Mouse (Mus musculus) adrenal gland, adult 8-10 months (tissue): Measurements from ENCODE around the gene Coro6. TPM values are rescaled to one million over a fixed set of nuclear protein-coding genes. Genes with fewer than 3 reads are reported as not detected.

ENCODE experiments used
- DNase-seq: peaks from one replicate; pipeline ENCODE4 v3.0.0; 2022
- total RNA-seq, 4 experiments: library from RNA; stranded (reverse); gene quantifications; 2 replicates each; pipeline ENCODE4 v1.2.4; 2022

Coro6 gene
- total RNA-seq: 1 to 10 TPM in 3 of 4 experiments, under 1 TPM in 1; 0.73 to 6.4 (median 3.8) TPM

DNA sequence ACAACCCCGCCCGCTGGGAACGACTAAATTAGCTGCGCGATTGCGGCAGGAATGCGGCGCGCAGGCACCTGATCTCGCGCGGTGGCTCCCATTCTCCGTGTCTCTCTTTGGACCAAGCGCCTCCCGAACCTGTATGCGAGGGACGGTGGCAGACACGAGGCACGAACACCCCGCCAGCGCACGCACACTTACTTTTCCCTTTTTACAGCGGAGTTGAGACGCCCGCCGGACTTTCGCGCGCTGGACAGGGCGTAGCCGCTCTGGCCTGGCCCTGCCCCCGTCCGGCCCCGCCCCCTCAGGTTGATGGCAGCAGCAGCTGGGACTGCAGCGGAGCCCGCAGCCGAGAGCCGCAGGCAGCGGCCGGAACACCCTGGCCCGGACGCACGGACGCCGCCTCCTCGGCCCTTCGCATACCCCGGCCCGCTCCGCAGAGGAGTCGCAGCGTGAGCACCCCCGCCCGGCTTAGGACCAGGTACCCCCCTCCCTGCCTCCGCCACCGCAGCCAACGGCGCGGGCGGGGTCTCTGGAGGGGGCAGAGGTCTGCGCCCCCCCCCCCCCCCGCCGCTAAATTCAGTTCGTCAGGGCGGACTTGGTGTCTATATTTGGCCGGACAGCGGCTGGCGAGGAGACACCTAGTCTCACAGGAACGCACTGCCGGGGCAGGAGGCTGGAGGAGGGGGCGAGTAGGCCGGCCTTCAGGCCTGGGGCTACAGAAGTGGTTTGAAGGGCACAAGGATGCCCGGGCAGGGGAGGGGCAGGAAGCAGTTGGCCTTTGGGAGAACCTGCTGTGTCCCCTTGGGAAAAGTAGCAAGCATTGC lies at the start of gene Coro6:
Gene Coro6 (plus strand): TSS at position 129 of the 818 bp plus-strand sequence.
- peak; percentile 41 for DNase-seq

DNA sequence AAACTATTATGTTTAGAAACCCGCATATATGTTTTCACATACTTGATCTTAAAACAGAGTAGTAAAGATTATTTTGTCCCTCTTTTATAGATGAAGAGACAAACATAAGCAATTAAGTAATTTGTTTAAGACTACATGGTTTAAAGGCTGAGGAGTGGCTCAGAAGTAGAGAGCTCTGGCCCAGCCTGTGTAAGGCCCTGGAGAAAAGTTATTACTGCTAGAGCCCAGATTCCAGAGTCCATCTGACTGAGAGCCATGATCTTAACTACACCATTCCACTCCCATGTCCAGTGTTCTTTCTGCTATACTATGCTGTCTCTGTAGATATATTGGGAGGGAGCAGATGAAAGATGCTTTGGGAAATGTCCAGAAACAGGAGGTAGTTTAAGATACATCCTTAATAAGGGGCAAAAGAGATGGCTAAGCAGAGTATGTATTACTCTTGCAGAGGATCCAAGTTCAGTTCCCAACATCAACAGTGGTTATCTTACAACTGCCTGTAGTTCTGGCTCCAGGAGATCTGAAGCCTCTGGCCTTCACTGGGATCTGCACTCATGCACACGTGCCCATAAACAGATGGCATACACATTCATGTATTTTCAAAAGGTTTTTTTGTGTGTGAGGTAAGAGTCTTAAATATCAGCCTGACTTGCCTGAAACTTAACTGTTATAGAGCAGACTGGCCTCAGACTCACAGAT lies 47.9 kb upstream of the Coro6 start:
- no peak for DNase-seq

DNA sequence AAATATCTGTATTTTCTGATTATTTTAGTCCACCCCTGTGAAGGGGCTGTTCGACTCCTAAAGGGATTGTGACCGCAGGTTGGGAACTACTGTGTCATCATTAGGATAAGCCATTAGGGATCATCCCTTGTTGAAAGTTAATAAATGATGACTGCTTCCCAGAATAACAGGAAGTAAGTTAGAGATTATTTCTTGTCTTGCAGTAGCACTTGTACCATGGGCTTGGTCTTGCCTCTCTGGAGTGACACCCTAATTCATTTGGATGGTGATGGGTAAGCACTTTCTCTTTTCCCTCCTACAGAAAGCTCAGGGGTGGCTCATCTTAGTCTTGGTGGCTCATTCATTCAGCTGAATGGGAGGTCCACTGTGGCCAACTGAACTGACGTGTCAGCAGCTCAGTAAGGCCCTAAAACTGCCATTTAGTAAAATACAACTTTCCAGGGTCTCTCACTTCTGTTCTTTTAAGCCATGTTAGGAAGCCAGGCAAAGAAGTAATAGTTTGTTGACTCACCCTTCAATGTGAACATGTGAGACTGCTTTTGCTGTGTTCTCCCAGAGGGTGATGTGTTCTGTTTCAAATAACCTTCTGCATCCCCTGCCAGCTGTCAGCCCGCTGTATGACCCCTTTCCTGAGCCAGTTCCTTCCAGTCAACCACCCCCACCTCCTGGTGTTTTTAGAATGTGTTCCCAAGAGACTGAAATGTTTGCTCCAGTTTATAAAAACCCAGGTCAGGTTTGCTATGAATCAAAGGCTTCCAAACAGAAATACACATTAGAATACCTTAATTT lies 45.8 kb upstream of the Coro6 start:
- DNase-seq: no peak

DNA sequence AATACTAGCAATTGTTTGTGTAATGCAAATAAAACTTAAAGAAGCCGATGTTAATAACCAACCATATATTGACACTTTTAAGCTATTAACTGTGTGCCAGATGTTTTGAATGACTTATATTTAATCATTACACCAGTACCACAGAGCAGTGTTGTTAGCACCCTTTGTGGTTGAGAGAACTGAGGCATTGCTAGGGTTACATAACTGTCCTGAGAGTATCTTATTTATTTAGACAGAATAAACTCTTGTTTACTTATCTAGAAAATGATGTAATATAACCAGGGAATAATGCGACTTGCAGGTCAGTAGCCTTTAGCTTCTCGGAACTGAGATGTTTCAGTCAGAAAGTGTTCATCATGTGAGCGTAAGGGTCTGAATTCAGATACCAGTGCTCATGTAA lies 44.2 kb upstream of the Coro6 start:
- DNase-seq: no peak

DNA sequence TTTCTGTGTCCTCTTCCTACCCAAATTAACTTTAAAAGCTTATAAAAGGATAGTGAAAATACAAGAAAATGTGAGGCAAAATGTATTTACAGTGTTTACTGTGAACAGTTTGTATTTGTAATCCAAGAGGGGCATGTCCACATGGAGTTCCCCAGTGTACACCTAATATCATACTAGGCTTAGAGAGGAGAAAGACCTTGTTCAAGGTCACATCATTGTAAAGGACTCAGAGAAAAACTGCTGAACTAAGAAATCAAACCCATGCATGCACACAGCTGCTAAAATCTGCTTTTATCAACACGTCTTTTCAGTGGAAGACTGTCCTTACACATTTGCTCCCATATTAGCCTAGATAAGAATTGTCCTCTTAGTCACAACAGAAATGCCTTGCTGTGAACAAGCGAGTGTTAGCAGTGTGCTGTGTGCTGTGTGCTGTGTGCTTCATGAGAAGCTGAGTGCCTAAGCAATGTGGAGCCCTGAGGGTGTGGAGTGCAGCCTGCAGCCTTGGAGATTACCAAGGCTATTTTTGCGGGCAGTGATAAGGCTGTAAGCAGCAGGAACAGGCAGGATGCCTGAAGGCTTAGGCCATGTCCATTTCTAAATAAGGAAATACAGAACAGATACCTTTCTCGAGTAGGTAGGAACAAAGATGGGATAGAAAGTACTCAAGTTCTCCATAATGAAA lies 38.9 kb upstream of the Coro6 start:
- peak; percentile 28 for DNase-seq

DNA sequence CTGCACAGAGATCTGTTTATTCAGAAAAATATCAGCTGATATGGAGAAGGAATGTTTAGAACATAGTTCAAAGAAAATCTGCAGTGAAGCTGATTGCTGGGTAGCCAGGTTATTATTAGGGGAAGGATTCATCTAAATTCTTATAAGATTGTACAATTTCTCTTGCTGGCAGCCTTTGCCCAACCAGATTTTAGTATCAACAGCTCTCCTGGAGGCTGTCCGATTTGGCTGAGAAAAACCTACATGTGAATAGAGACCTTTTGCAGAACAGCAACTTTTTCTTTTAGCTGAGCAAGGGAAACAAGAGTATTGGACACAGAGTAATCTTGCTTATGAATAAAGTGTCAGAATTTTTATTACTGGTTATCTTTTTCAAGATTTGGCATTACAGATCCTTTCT lies 33.8 kb upstream of the Coro6 start:
- DNase-seq: no peak

DNA sequence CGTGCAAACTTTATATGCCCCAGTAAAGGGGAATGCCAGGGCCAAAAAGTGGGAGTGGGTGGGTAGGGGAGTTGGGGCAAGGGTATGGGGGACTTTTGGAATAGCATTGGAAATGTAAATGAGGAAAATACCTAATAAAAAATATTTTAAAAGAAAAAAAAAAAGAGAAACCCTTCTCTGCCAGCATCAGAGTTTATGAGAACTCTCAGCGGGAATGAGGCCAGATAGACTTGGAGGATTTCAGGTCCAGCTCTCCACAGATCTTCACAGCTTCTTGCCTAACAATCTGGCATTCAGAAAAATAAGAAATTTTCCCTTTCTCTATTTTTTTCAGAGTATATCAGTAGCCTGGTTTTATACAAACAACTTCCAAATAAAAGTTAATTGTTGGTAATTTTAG lies 25.2 kb upstream of the Coro6 start:
- no peak for DNase-seq

DNA sequence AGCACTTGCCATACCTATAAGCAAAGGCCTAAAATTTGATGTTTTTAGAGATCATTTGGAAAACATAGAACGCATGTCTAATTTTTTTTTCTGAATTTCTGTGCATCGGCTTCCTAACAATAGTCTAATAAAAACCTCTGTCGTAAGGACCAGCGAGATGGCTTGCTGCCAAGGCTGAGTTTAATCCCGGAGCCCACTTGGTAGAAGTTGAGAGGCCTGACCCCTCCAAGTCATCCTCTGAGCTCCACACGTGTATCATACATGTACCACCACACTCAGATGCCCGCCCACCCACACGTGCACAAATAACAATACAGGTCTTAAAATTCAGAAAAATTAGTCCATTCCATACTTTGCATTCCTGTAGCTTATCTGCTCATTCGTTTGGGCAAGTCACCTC lies 22.1 kb upstream of the Coro6 start:
- no peak for DNase-seq

DNA sequence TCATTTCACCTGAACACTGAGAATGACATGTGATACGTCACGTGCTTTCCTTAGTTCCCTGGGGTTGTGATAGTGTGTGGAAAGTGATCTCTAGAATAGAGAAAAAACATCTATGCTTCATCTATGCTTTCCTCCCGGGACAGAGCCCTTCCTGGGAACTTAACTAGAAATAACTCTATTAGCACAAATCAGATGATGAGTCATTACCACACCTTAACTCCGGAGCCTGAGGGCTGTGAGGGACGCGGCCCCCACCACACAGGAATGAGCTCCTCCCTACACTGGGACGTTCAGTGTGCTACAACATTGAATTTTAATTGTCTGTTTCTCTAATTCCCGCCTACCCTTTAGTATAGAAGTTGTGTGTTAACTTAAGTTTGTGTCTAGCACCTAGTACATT lies 21.2 kb upstream of the Coro6 start:
- DNase-seq: no peak

DNA sequence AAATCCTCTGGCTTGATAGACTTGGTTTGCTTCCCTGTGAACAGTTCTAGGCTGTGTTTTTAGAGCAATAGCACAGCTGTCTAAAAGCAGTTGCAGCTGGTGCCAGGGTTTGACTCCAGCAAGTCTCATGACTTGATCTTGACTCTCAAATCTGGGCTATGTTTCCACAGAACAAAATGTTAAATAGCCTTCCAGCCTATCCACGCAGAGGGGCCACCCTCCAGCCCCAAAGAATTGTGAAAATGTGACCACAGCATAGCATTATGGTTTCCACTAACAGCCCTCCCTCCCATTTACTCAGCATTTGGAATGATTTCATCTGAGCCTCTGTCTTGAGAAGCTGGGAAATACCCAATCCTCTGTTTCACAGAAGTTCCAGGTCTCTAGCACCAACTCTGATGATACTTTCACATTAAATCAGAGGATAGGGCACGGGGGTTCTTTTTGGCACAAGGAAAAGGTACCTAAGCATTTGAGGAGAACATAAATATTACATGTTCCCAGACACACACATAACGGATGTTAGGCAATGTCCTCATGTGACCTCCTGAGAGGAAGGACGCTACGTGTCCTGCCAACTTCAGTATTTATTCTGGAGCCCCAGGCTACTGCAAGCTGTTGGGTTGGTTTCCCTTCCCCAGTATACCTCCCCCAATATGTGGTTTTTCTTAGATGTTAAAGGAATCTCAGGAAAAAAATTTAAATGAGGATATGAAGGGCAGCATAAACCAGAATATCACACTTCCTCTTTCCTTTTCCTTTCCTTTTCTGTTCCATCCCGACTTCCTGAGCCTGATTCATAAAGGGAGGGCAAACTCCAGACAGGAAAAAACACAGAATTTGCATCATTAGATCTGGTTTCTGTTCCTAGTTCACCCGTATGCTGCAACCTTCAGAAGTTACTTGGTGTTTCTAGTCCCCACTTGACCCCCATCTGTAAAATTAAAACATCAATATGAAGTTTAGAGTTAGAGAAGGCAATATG lies 19.7 kb upstream of the Coro6 start:
- DNase-seq: no peak

DNA sequence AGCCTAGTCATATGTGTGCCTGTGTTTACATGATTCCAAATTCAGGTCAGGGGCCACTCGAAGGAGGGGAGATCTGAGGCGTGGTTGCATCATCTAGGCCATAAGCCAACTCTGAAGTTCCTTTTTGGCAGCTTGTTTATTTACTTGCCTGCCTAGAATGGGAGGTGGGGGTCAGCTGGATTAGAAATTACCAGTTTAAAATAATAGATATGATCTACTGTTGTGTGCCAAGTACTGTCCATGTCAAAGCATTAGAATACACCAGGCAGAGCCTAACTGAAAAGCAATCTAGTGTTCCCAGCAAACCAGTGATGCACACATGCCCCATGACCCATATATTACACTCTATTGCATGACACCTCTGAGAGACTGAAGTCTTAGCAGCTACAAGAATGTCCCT lies 17.3 kb upstream of the Coro6 start:
- no peak for DNase-seq

DNA sequence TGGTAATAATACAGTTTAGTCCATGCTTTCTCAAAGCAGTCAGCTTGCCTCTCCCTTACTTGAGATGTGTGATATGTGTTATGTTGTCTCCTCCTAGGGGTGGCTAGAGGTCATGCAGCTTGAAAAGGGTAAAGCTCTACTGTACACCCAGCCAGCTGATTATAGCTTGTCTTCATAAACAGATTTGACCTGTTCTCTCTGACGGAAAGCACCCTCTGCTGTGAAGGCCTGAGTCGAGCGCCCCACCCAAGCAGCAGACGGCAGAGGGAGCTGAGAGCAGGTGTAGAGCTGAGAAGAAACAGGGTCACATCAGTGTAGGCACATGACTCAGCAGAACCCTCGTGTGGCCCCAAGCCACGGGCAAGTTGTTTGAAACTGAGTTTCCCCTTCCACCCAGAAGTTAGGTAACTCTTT lies 15.6 kb upstream of the Coro6 start:
- peak; percentile 44 for DNase-seq

DNA sequence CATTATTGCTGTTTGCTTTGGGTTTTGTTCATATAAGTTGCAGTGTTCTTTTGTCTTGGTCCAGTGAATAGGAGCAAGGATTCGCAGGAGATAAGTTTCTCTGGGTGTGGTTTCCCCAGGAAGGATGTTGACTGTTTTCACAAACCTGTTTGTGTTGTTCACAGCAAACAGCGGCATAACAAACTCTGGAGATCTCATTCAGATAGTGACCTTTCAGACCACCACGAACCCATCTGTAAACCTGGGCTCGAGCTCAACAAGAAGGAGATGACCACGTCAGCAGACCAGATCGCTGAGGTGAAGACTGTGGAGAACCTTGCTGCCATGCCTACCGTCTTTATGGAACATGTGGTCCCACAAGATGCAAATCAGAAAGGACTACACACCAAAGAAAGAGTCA lies 13.0 kb upstream of the Coro6 start:
- DNase-seq: no peak

DNA sequence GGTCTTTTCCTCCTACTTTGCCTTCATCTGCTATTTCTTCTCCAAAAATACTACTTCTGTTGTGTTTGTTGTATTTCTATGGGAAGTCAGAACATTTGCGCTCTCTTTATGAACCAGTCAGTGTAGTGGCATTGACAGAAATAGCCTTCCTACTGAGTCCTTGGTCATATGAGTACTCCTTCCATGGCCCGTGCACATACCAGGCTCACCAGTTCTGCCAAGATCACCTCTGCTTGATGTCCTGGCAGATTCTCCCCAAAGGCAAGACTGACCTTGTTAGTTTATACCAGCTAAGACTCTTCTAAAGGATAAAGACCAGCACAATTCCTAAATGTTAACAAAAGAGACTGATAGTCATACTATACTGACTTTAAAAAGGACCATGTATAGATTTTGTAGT lies 10.5 kb upstream of the Coro6 start:
- no peak for DNase-seq

DNA sequence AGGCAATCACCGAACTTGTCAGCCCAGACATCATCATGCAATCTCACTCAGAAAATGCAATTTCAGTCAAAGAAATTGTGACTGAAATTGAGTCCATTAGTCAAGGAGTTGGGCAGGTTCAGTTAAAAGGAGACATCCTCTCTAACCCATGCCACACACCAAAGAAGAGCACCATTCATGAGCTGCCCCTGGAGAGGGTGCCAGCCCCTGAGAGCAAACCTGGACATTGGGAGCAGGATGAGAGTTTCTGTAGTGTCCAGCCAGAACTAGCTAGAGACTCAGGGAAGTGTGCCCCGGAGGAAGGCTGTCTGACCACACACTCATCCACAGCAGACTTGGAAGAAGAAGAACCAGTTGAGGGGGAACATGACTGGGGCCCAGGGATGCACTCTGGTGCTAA lies 8.8 kb upstream of the Coro6 start:
- DNase-seq: no peak

DNA sequence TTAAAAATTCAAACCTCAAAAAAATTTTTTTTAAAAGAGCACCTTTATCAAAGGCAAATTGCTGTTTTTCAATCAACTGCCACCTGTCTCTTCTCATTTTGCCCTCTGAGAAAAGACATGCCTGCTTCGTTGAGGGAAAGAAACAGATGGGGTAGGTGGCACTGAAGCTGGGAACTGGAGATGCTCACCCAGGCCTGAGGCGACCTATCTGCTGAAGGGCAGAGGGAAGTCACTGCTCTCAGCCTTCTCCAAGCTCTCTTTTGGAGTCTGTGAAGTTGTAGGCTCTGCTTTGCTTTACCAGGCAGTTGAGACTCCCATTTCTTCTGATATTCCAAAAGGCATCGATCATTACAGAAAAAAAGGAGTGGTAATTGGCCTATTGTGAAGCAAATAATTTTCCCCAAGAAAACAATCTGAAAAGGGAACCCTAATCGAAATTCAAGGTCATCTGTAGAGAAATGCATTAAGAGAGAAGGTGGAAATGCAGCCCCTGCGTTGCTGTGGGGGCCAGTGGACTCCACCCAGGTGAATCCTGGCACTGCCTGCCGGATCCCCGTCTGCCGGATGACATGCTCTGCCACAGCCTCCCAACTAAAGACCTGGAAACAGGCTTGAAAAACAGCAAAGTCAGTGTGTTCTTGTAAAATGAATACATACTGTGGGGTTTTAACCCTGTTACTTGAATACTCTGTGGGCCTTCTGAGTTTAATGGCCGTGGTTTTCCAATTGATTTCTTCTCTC lies 6.3 kb upstream of the Coro6 start:
- no peak for DNase-seq

DNA sequence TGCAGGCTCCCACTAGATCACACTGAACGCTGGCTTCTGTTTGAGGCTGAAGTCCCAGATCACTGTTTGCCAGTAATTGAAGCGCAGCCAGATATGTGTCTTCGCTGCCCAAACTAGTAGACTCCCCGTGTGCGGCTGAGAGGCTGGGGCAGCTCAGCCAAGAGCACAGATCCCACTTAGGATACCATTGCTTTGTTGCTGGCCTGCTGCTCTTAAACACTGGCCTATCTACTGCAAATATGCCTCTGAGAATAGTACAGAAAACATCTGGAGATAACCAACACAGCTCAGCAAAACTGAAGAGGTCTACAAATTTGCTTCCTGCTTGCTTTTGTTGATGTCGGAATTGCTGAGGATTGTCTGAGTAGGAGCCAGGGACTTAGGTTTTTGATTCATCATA lies 5.3 kb upstream of the Coro6 start:
- DNase-seq: no peak

DNA sequence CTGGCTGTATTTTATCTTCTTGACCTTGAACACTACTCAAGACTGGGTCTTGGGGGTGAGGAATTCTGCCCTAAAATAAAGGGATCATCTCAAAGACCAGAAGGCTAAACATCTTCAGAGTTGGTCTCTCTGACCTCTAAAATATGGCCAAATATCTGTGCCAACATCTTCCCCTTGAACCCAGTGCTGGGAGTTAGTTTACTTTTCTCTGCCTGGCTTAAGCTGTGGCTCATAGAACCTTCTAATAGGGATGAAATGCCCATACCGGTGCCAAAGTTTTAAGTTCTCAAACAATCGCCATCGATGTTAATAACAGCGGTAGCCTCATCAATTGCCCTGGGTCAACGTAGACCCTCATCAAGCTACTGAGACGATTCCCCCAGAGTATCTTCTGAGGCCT lies 355 bp upstream of the Coro6 start:
- DNase-seq: no peak

DNA sequence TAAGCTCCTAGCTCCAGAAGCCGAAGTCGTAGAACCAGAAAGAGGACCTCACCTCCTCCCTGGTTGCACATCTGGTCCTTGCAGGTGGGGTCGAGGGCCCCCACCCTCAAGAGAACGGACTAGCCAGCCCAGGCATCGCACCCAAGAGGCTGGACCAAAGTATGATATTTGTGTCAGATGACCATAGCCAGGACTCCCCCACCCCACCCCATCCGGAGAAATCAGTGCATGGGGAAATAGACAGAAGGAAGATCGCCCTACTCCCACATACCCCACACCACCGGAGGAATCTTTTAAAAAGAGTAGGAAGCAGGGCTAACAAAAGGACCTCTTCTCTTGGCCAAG lies 862 bp downstream of the Coro6 start:
- DNase-seq: no peak

DNA sequence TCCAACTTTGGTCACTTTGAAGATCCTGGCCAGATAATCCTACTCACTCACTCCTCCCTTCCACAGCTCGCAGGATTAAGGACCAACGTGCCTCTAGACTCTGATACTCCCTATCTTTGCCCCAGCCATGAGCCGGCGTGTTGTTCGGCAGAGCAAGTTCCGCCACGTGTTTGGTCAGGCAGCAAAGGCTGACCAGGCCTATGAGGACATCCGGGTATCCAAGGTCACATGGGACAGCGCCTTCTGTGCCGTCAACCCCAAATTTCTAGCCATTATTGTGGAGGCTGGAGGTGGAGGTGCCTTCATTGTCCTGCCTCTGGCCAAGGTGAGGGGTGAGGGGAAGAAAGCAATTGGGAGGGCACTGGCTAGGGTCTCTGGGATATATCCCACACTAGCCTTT lies 1.6 kb downstream of the Coro6 start:
- no peak for DNase-seq

DNA sequence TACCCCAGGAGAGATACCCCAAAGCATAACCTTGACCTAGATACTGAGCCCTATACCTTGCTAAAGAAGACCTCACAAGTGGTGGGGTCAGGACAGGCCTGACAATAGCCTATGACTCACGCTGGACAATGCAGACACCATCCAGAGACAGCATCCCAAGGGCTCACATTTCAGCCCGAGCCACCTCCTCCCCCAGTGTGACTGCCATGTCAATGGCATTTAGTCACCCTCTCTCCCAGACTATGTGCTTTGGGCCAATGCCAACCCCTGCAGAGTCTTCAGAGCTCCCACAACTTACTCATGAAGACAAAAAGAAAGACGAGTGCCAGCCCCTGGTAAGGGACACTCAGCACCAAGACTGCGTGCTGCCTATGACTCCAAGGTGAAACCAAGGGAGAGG lies 2.5 kb downstream of the Coro6 start:
- DNase-seq: peak; percentile 55
